Mouse (Mus musculus) midbrain, postnatal 0 days (tissue): Measurements from ENCODE around the gene Ip6k1. TPM values are rescaled to one million over a fixed set of nuclear protein-coding genes. Genes with fewer than 3 reads are reported as not detected.

Experiments
- ATAC-seq: fragments of 200-750 bp; cut with Nextera tagmentation; 2 replicates; pipeline ENCODE4 v1.8.0; 2017; ENCODE audit warnings: moderate number of reproducible peaks, mild to moderate bottlenecking, moderate TSS enrichment, moderate library complexity; ENCODE audit not compliant: low FRiP score
- DNase-seq: peaks from one replicate; pipeline ENCODE4 v3.0.0-alpha.2; 2015; ENCODE audit warnings: low spot score
- H3K27ac ChIP-seq: fragments of 300-500 bp; sonication (generic); 2 replicates; pipeline ENCODE4 v1.5.1; 2014; ENCODE audit warnings: low read depth, mild to moderate bottlenecking, low read length, mixed read lengths
- H3K27me3 ChIP-seq: fragments of 300-500 bp; sonication (generic); 2 replicates; pipeline ENCODE4 v1.6.1; 2014; ENCODE audit warnings: low read length, control low read depth, mixed read lengths; ENCODE audit not compliant: insufficient read depth
- H3K36me3 ChIP-seq: fragments of 300-500 bp; sonication (generic); 2 replicates; pipeline ENCODE4 v1.6.1; 2014; ENCODE audit warnings: low read length, control low read depth, mixed read lengths; ENCODE audit not compliant: insufficient read depth
- H3K4me1 ChIP-seq: fragments of 300-500 bp; sonication (generic); 2 replicates; pipeline ENCODE4 v1.6.1; 2014; ENCODE audit warnings: mild to moderate bottlenecking, control low read depth, antibody characterized with exemption, low read length, mixed read lengths; ENCODE audit not compliant: insufficient read depth
- H3K4me2 ChIP-seq: fragments of 300-500 bp; sonication (generic); 2 replicates; pipeline ENCODE4 v1.6.1; 2014; ENCODE audit warnings: low read depth, mild to moderate bottlenecking, low read length, mixed read lengths; ENCODE audit not compliant: poor library complexity, severe bottlenecking
- H3K4me3 ChIP-seq: fragments of 300-500 bp; sonication (generic); 2 replicates; pipeline ENCODE4 v1.5.1; 2014; ENCODE audit warnings: low read depth, mild to moderate bottlenecking, low read length, moderate library complexity
- H3K9ac ChIP-seq: fragments of 300-500 bp; sonication (generic); replicated peaks from 2 replicates; pipeline ENCODE4 v1.6.1; 2014; ENCODE audit warnings: mild to moderate bottlenecking, low read length, moderate library complexity, mixed read lengths; ENCODE audit not compliant: poor library complexity, severe bottlenecking
- H3K9me3 ChIP-seq: fragments of 300-500 bp; sonication (generic); 2 replicates; pipeline ENCODE4 v1.6.1; 2016; ENCODE audit warnings: low read length, control low read depth
- CTCF ChIP-seq: IDR thresholded peaks from 2 replicates; pipeline ENCODE4 v1.5.1; 2016; ENCODE audit warnings: antibody characterized with exemption, mild to moderate bottlenecking
- WGBS: fragments of 180-500 bp; shearing (Covaris S2); extraction: QIAGEN DNeasy Blood & Tissue Kit; methylation state at CpG from one replicate; pipeline ENCODE4 v1.1.7; 2014; 5-methylcytosine and 5-hydroxymethylcytosine counted together
- polyA plus RNA-seq: library from polyadenylated mRNA; unstranded; fragments of >200 nt; fragmentation: Nextera tagmentation; extraction: Ambion mirVana; gene quantifications from 2 replicates; pipeline ENCODE4 v1.2.1, GENCODE M21; 2015
- total RNA-seq: library from RNA; depleted of rRNA; stranded (reverse); fragments of >200 nt; gene quantifications from 2 replicates; pipeline ENCODE4 v1.2.3, GENCODE M21; 2014

Ip6k1 gene
- total and polyA plus RNA-seq, 2 experiments from 2014 or later, result 94.1 to 249 TPM

GRCm38 (mm10) chr9:107975399-107976386 is 26.6 kb upstream of the Ip6k1 start, which contains the start of gene Uba7:
Gene Uba7, plus strand, starts transcription at chr9:107975505.
- Histone ChIP-seq H3K27ac (no peak within 1 kb of the TSS), H3K4me3 (no peak within 1 kb of the TSS), H3K9me3 (no peaks in the 10 kb centered on the region), H3K27me3 (no peaks in the 10 kb centered on the region), H3K4me2 (no peak within 1 kb of the TSS), H3K36me3 (peaks cover 6% of the 10 kb centered on the region; the same call in 1 of the 2 replicates), H3K4me1 (no peaks in the 10 kb centered on the region), H3K9ac (0 out of 2 replicates have a peak within 1 kb of the TSS, but pooled peaks have one; percentile 4)
- ATAC-seq (no peak), DNase-seq (no peak)
- TF ChIP-seq CTCF, result no peak
- 76% methylated on average over 12 of the region's 12 CpGs for WGBS

DNA sequence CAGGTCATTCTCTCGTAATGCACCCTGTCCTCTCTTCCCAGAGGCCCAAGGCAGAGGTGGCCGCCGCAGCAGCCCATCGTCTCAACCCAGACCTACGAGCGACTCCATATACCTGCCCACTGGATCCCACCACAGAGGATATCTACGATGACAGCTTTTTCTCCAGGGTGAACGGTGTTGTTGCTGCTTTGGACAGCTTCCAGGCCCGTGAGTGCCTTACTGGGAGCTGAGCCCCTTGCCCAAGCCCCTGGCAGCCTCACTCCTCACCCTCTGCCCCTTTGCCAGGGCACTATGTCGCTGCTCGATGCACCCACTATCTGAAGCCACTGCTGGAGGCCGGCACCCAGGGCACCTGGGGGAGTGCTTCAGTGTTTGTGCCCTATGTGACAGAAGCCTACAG is 23.5 kb upstream of the Ip6k1 start:
- Histone ChIP-seq H3K36me3 (0 out of 2 replicates have a peak, but pooled peaks cover 3% of the 10 kb centered on the region), H3K4me3 (no peak overlapping the region), H3K4me1 (no peaks in the 10 kb centered on the region), H3K4me2 (no peak overlapping the region), H3K27ac (no peak overlapping the region), H3K9me3 (no peaks in the 10 kb centered on the region), H3K9ac (no peak overlapping the region), H3K27me3 (no peaks in the 10 kb centered on the region)
- no peak for ATAC-seq
- TF ChIP-seq CTCF, result no peak
- DNase-seq, result no peak
- 86% methylated on average over 12 of the region's 12 CpGs for WGBS

DNA sequence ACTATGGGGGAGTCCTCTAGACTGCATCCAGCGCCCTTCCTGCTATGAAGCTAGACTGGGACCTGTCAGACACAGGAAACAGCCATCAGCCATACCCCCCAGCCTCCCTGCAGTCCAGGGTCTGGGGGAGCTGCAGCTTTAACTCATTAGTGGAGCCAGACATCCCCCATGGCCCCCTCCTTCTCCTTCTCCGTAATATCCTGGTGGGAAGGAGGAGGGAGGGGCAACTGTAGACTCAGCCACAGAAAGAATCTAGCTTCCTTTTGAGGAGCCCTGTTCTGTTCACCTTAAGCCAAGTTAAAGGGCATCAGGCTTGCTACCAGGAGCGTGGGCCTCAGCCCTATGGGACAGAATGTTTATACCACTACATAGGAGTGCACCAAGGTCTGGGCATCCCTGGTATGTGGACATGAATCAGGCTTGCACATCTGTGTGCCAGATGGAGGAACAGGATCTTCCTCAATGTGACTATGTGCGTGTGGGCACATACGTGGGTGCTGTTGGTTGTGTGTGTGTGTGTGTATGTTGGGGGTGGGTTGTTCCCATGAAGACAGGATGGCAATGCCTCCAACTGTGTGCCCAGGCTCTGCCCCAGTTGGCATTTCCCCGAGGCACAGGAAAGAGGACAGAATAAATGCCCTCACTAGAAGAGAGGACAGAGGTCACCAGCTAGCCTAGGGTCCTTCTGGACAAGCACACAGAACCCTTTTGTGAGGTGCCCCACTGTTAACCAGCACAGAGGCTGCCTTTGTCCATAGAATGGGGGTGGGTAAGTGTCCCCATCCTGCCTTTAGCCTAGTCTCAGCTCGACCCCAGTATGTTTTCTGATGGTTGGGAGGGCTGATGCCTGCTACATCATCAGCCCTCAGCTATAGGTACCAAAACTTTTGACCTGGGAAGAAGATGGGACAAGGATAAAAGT is 20.4 kb upstream of the Ip6k1 start:
- WGBS, result 59% methylated on average over 7 of the region's 7 CpGs
- DNase-seq (no peak), ATAC-seq (no peak)
- Histone ChIP-seq H3K4me3 (no peak overlapping the region), H3K27ac (peak overlapping the region; percentile 34), H3K4me2 (no peak overlapping the region), H3K36me3 (0 out of 2 replicates have a peak, but pooled peaks cover 3% of the 10 kb centered on the region), H3K27me3 (0 out of 2 replicates have a peak, but pooled peaks cover 4% of the 10 kb centered on the region), H3K4me1 (peaks cover 6% of the 10 kb centered on the region), H3K9me3 (no peaks in the 10 kb centered on the region), H3K9ac (no peak overlapping the region)
- TF ChIP-seq CTCF, result no peak

GRCm38 (mm10) chr9:107982681-107983346 is 19.5 kb upstream of the Ip6k1 start, which contains the start of gene Gm20661:
Gene Gm20661, plus strand, starts transcription at chr9:107983058.
- Histone ChIP-seq H3K4me3 (no peak within 1 kb of the TSS), H3K27me3 (0 out of 2 replicates have a peak, but pooled peaks cover 4% of the 10 kb centered on the region), H3K36me3 (0 out of 2 replicates have a peak, but pooled peaks cover 3% of the 10 kb centered on the region), H3K4me2 (peak within 1 kb of the TSS; percentile 18; the same call in 1 of the 2 replicates), H3K9ac (no peak within 1 kb of the TSS), H3K27ac (peak within 1 kb of the TSS; percentile 34), H3K9me3 (no peaks in the 10 kb centered on the region), H3K4me1 (peaks cover 6% of the 10 kb centered on the region)
- ATAC-seq (no peak), DNase-seq (peak; percentile 47)
- WGBS, result 44% methylated on average over 14 of the region's 14 CpGs
- TF ChIP-seq CTCF, result no peak

GRCm38 (mm10) chr9:107983421-107983890 is 18.8 kb upstream of the Ip6k1 start:
- TF ChIP-seq CTCF, result no peak
- 0 out of 2 replicates have a peak, but pooled peaks cover 3% of the 10 kb centered on the region for H3K36me3 ChIP-seq
- DNase-seq (peak; percentile 47), ATAC-seq (no peak)
- no peak overlapping the region for H3K4me3 ChIP-seq
- H3K27me3 ChIP-seq, result 0 out of 2 replicates have a peak, but pooled peaks cover 4% of the 10 kb centered on the region
- 46% methylated on average over 4 of the region's 4 CpGs for WGBS
- H3K9me3 ChIP-seq, result no peaks in the 10 kb centered on the region
- 0 out of 2 replicates have a peak overlapping the region, but pooled peaks have one; percentile 18 for H3K4me2 ChIP-seq
- H3K4me1 ChIP-seq, result peaks cover 6% of the 10 kb centered on the region
- peak overlapping the region; percentile 34; the same call in 1 of the 2 replicates for H3K27ac ChIP-seq
- H3K9ac ChIP-seq, result no peak overlapping the region
